Mouse (Mus musculus) neutrophil, adult 83 days (primary cell): ENCODE measurements around the gene Ugt3a1. TPM values are rescaled to one million over a fixed set of nuclear protein-coding genes. Genes with fewer than 3 reads are reported as not detected.

ENCODE experiments used
- total RNA-seq, 2 experiments: library from RNA; stranded (reverse); gene quantifications; one replicate each; pipeline ENCODE4 v1.2.4; 2023

The Ugt3a1 gene
- total RNA-seq: not detected

GRCm38 (mm10) chr15:9276838-9277295, at the start of gene Ugt3a1:
Ugt3a1 (plus strand) TSS chr15:9276888.

GRCm38 (mm10) chr15:9335341-9335740, 58.7 kb downstream of the Ugt3a1 start, which contains the start of gene Ugt3a2:
Ugt3a2 (plus strand) TSS chr15:9335550.

Other genes with a start within 250 kb of the Ugt3a1 start
- gene Nadk2, start 205.6 kb upstream of the Ugt3a1 start, total RNA-seq: 10 to 100 TPM; 31.3 to 37.8 TPM
- 1 to 10 TPM; 6.5 to 7.0 TPM for gene Lmbrd2, start 136.3 kb upstream of the Ugt3a1 start, total RNA-seq
- gene Skp2, start 121.5 kb upstream of the Ugt3a1 start, total RNA-seq: 1 to 10 TPM; 6.9 to 7.9 TPM
- not detected for gene Ugt3a2, start 58.7 kb downstream of the Ugt3a1 start, total RNA-seq
- under 1 TPM in 1 of 2 experiments, not detected in 1; 0.61 TPM for gene Capsl, start 159.1 kb downstream of the Ugt3a1 start, total RNA-seq